Mouse (Mus musculus): ENCODE results near the gene Hoxa6.
A peak's percentile ranks its signal among the peaks of the same experiment; 100 is the strongest.

Hoxa6 gene

GRCm38 (mm10) chr6:52228475-52229465 is 20.2 kb upstream of the Hoxa6 start:
- DNase-seq (ENCODE audit: low spot score in 2 of 2) = no peak

- no peak for DNase-seq (ENCODE audit: low spot score in 2 of 2)
These were observed 19.1 kb upstream of the Hoxa6 start for GRCm38 (mm10) chr6:52227470-52228222.

GRCm38 (mm10) chr6:52226569-52227257 is 18.2 kb upstream of the Hoxa6 start:
- no peak for DNase-seq (ENCODE audit: low spot score in 2 of 2)

GRCm38 (mm10) chr6:52225612-52226568 is 17.4 kb upstream of the Hoxa6 start:
- DNase-seq (ENCODE audit: low spot score in 2 of 2) = no peak

DNA sequence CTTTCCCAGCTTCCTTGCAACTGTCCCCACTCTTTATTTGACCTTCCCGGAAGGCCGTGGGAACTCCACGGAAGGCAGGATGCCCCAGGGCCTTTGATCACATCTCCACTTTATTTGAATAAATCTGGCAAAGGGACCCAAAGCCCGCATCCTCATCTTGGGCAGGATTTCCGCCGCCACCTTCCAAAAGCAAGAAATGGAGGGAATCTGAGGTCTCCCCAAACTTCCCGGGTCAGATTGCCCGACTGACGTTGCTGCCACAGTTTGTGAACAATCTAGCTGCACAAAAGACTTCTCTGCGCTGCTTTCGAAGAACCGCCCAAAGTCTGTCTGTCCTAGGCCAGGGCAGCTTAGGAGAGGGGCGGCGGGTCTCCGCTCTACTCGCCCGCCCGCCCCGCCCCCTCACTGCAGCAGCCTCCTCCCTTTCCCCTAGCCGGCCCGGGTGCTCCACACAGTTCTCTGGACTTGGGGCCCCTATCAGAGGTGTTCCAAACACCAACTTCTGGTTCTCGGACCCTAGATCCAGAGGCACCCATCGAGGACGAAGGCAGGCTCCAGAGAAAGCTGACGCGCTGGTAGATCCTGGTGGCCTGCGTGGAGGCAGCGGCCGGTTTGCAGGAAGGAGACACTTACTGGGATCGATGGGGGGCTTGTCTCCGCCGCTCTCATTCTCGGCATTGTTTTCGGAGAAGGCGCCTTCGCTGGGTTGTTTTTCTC is 16.5 kb upstream of the Hoxa6 start:
- DNase-seq (ENCODE audit: low spot score in 2 of 2) = no peak

DNA sequence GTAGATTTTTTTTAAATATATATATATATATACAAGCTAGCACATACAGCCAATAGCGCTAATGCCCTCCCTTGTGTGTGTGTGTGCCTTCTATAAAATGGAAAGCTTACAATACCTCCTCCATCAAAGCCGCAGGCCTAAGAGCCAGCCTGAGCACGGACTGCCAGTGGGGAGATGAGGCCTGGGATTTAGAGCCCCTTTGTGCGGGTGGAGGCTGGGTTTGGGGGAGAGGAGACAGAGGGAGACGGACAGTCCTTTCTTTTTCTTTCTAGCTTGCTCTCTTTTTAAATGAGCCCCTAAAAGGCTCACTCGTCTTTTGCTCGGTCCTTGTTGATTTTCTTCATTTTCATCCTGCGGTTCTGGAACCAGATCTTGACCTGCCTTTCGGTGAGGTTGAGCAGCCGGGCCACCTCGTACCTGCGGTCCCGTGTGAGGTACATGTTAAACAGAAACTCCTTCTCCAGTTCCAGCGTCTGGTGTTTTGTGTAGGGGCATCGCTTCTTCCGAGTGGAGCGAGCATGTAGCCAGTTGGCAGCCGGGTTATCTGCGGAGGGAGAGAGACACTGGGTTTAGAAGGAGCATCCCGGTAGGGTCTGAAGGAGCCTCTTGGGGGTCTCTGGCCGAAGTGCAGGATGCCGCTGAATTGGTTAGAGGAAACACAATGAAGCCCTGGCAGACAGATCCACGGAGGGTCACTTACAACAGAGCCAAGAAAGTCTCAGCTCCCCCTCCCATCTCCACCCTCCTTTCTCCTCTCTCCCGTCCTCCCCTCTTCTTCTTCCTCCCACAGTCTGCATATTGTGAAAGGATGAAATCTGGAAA is 15.6 kb upstream of the Hoxa6 start:
- no peak for DNase-seq (ENCODE audit: low spot score in 2 of 2)

- DNase-seq (ENCODE audit: low spot score in 2 of 2) = no peak
These were observed 14.2 kb upstream of the Hoxa6 start for GRCm38 (mm10) chr6:52222729-52223128.

- DNase-seq (ENCODE audit: low spot score in 2 of 2) = no peak
These were observed 13.6 kb upstream of the Hoxa6 start for GRCm38 (mm10) chr6:52221993-52222685.

DNA sequence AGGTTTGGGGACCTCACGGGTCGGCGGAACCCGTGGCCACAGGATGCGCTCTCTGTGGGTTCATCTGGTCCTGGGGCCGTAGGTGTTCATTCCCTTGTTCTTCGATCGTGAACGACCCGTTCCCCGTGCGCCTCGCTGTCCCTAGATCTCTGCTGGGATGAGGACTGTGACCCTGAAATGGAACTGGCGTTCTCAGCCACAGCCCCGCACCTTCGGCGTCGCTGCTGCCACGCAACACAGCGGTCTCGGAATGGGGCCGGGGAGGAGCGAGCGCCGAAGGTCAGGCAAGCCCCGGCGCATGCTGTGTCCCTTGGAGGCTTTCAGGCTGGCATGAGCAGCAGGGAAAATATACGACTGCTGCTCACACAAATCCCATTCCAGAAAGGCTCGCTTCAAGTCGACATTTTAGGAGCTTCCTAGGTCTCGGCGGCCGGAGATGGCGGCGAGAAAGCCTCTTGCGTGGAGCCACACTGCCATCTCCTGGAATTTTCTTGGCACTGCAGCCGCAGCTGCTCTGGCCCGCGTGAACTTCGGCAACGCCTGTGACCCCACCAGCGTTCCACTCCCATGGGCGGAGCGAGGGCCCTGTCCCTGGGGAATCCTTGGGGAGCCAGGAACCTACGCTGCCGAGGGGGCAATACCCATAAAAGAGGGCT is 12.9 kb upstream of the Hoxa6 start, which contains the start of gene Hoxa7:
TSS of gene Hoxa7 (minus strand) at position 518 of the 656 bp plus-strand sequence.
- DNase-seq (ENCODE audit: low spot score in 2 of 2) = peak; percentile 81 to 82

- DNase-seq (ENCODE audit: low spot score in 2 of 2) = no peak
These were observed 12.4 kb upstream of the Hoxa6 start for GRCm38 (mm10) chr6:52220865-52221310.

GRCm38 (mm10) chr6:52220003-52220864 is 11.7 kb upstream of the Hoxa6 start:
- no peak for DNase-seq (ENCODE audit: low spot score in 2 of 2)

- no peak for DNase-seq (ENCODE audit: low spot score in 2 of 2)
These were observed 10.9 kb upstream of the Hoxa6 start for GRCm38 (mm10) chr6:52219234-52219942.

GRCm38 (mm10) chr6:52218643-52219215 is 10.2 kb upstream of the Hoxa6 start:
- DNase-seq (ENCODE audit: low spot score in 2 of 2) = no peak

GRCm38 (mm10) chr6:52217895-52218642 is 9.5 kb upstream of the Hoxa6 start:
- no peak for DNase-seq (ENCODE audit: low spot score in 2 of 2)

DNA sequence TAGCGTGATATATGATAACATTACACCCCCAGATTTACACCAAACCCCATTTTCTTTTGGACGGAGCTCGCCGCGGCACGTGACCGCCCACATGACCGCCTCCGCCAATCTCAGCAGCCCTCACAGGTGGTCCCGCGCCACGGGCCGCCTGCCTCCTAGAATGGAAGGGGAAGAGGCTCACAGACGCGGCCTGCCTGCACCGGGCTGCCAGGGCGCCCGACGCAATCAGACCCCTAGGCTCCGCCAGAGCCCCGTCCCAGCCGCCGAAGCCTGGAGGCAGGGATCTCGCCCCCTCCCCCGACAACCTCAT is 8.9 kb upstream of the Hoxa6 start:
- no peak for DNase-seq (ENCODE audit: low spot score in 2 of 2)

All from right cerebral cortex, postnatal 10 days (tissue).